Mouse (Mus musculus) T-helper 17 cell (primary cell): ENCODE results near the gene Rdh13.

Source experiments
- in situ Hi-C, 2 experiments: fragments of 300-600 bp; cut with MboI, MseI; formaldehyde crosslinking; loops; 1 replicate in 1 of 2; 2 replicates in 1 of 2; pipeline ENCODE4 v1.15.1; 2025; ENCODE audit warnings: high pct_unique_total_duplicates in 2 of 2

Gene Rdh13

GRCm38 (mm10) chr7:4445216-4445791 is at the start of gene Rdh13:
Gene Rdh13, minus strand, starts transcription at chr7:4445649.
- in situ Hi-C loops = loop anchor here (5.0 to 25.0 kb wide), 3 partner anchors 299 to 1842 kb away; partner anchors contain the start of genes Kmt5c (in 1 of the 2) and Zfp667 (in 1 of the 2)

- in situ Hi-C loops = loop anchor here in 1 of 2 experiments (25.0 kb wide), 1 partner anchor 1668 kb away; the partner anchor contains the start of genes Zfp444 and Zfp787
Observed at GRCm38 (mm10) chr7:4493991-4494390, 48.5 kb upstream of the Rdh13 start.

GRCm38 (mm10) chr7:4492284-4493224 is 47.1 kb upstream of the Rdh13 start:
- in situ Hi-C loops = loop anchor here in 1 of 2 experiments (25.0 kb wide), 1 partner anchor 1670 kb away; the partner anchor contains the start of genes Zfp444 and Zfp787

GRCm38 (mm10) chr7:4491308-4491707 is 45.9 kb upstream of the Rdh13 start:
- in situ Hi-C loops = loop anchor here in 1 of 2 experiments (25.0 kb wide), 1 partner anchor 1671 kb away; the partner anchor contains the start of genes Zfp444 and Zfp787

GRCm38 (mm10) chr7:4482281-4482680 is 36.8 kb upstream of the Rdh13 start:
- in situ Hi-C loops = loop anchor here in 1 of 2 experiments (25.0 kb wide), 1 partner anchor 1680 kb away; the partner anchor contains the start of genes Zfp444 and Zfp787

- in situ Hi-C loops = loop anchor here in 1 of 2 experiments (25.0 kb wide), 1 partner anchor 1683 kb away; the partner anchor contains the start of genes Zfp444 and Zfp787
Observed at GRCm38 (mm10) chr7:4479674-4480073, 34.2 kb upstream of the Rdh13 start.

- in situ Hi-C loops = loop anchor here in 1 of 2 experiments (25.0 kb wide), 1 partner anchor 1683 kb away; the partner anchor contains the start of genes Zfp444 and Zfp787
Observed at GRCm38 (mm10) chr7:4478796-4479291, 33.4 kb upstream of the Rdh13 start.

GRCm38 (mm10) chr7:4478021-4478795 is 32.8 kb upstream of the Rdh13 start:
- in situ Hi-C loops = loop anchor here in 1 of 2 experiments (25.0 kb wide), 1 partner anchor 1684 kb away; the partner anchor contains the start of genes Zfp444 and Zfp787

GRCm38 (mm10) chr7:4473940-4474339 is 28.5 kb upstream of the Rdh13 start:
- in situ Hi-C loops = no loop called here

- in situ Hi-C loops = no loop called here
Observed at GRCm38 (mm10) chr7:4471179-4471555, 25.7 kb upstream of the Rdh13 start.

- in situ Hi-C loops = no loop called here
Observed at GRCm38 (mm10) chr7:4470275-4471178, 25.1 kb upstream of the Rdh13 start.

GRCm38 (mm10) chr7:4467801-4468200 is 22.4 kb upstream of the Rdh13 start:
- in situ Hi-C loops = no loop called here

GRCm38 (mm10) chr7:4464194-4464824 is 18.9 kb upstream of the Rdh13 start:
- in situ Hi-C loops = no loop called here

- in situ Hi-C loops = no loop called here
Observed at GRCm38 (mm10) chr7:4460576-4461434, 15.4 kb upstream of the Rdh13 start, which contains the start of gene Eps8l1. Gene Eps8l1, plus strand, starts transcription at chr7:4460674.

GRCm38 (mm10) chr7:4452644-4453043 is 7.2 kb upstream of the Rdh13 start:
- in situ Hi-C loops = no loop called here

- in situ Hi-C loops = loop anchor here (5.0 to 25.0 kb wide), 3 partner anchors 296 to 1838 kb away; partner anchors contain the start of genes Kmt5c (in 1 of the 2) and Zfp667 (in 1 of the 2)
Observed at GRCm38 (mm10) chr7:4449211-4449610, 3.8 kb upstream of the Rdh13 start.

GRCm38 (mm10) chr7:4448439-4448838 is 3.0 kb upstream of the Rdh13 start:
- in situ Hi-C loops = loop anchor here (5.0 to 25.0 kb wide), 3 partner anchors 296 to 1839 kb away; partner anchors contain the start of genes Kmt5c (in 1 of the 2) and Zfp667 (in 1 of the 2)

- in situ Hi-C loops = loop anchor here (5.0 to 25.0 kb wide), 3 partner anchors 298 to 1840 kb away; partner anchors contain the start of genes Kmt5c (in 1 of the 2) and Zfp667 (in 1 of the 2)
Observed at GRCm38 (mm10) chr7:4447138-4447537, 1.7 kb upstream of the Rdh13 start.
